Mouse (Mus musculus) ES-CJ7 (cell line): ENCODE measurements around the gene Fat1.
A peak's percentile ranks its signal among the peaks of the same experiment; 100 is the strongest.

Experiments used
- DNase-seq: peaks from one replicate; pipeline ENCODE4 v3.0.0; 2011; ENCODE audit warnings: low read depth, low spot score

Gene Fat1

DNA sequence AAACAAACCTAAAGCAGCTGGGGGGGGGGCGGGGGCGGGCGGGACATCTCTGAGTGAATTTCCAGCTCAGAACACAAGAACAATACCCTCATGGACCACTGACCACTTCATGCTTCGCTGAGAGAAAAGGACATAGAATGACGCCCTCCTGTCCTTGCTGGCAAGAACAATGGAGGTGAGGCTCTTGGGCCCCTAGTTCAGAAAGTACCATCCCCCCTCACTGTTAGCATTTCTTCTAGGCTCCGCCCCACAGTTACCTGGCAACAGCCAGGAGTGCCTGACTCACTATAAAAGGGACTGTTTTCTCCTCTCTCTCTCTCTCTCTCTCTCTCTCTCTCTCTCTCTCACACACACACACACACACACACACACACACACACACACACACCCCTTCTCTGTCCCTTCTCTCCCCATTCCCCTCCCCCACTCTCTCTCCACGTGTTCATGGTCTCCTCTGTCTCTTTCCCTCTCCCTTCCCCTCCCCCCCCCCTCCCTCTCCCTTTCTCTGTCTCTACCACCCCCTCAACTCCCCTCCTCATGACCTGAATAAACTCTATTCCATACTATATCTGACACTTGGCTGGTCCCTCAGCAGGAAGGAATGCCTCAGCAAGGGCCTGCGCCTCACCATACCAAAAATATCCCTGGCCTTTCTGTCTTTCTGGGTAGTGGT lies 129.1 kb downstream of the Fat1 start:
- peak; percentile 93 for DNase-seq

DNA sequence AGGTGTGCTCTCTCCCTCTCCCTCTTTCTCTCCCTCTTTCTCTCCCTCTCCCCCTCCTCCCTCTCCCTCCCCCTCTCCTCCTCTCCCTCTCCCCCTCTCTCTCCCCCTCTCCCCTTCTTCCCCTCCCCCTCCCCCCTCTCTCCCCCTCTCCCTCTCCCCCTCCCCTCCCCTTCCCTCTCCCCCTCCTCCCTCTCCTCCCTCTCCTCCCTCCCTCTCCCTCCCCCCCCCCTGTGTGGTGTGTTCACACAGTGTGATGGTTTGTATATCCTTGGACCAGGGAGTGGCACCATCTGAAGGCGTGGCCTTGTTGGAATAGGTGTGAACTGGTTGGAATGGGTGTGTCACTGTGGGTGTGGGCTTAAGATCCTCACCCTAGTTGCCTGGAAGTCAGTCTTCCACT lies 130.1 kb downstream of the Fat1 start:
- peak; percentile 55 for DNase-seq

DNA sequence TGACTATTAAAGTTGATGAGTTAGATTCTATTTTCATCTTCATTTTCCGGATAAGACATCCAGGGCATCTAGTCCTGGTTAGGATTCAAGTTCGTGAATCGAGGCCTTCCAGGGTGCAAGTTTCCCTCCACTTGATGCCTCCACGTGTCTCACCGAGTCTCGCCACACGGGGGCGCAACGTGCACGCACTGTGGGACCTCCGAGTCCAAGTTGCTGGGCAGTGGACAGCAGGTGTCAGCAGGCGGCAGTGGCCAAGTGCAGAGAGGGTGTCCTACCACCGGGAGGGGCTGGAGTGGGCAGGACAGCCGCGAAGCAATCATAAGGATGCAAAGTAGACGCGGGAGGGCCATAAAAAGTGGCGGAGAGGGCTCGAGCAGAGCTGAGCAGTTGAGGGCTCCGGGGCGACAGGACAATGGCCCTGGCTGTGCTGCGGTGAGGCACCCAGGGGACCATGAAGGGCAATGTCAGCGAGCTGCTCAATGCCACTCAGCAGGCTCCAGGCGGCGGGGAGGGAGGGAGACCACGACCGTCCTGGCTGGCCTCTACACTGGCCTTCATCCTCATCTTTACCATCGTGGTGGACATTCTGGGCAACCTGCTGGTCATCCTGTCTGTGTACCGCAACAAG lies 133.6 kb downstream of the Fat1 start, which contains the start of gene Mtnr1a:
Mtnr1a (plus strand) TSS at position 379 of the 628 bp plus-strand sequence.
- peak; percentile 80 for DNase-seq

DNA sequence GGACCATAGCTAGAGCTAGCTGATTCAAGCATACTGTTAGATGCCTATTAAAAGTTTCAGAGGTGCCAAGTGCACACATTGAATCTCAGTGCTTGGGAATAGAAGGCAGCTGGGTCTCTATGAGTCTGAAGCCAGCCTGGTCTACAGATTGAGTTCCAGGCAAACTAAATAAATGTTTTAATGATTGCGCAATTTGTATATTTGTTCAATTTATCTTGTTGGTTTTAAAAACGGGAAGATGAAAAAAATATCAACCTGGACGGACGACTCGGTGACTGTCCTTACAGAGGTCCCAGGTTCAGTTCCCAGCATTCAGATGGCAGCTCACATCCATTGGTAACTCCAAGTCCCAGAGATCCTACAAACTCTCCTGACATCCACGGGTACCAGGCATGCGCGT lies 135.7 kb downstream of the Fat1 start:
- no peak for DNase-seq

DNA sequence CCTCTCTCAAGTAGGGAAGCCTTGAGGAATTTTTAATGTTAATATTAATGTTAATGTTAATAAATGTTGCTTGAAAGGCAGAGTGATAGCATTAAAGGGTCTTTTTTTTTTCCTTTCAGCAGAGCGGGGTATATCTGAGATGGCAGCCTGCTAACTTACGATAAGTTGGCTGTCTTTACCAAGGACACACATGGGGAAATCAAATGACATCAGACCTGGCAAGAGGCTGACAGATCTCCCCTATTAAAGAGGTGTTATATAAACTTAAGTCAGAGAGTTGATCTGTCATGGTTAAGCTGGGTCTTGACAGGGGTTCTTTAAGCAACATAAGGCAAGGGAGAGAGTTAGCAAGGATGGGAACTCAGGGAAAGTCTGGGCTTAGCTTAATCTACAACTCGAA lies 145.6 kb downstream of the Fat1 start:
- no peak for DNase-seq

DNA sequence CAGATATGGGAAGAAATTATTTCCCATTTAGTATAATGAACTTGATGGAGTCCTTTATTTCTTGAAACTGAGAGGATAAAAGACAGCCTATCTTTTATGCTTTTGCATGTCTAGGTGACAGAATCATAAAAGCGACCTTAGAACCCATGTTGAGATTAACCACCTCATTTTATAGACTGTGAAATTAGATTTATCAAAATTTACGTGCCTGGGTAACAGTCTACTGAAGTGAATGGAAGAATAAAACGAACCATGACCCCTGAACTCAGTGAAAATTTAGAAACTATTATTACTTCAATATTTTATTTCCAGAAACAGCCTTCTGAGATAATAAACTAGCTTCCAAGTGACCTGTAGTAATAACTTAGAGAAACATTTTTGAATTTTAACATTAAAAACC lies 158.4 kb downstream of the Fat1 start:
- no peak for DNase-seq
